Mouse (Mus musculus) thymus, postnatal 25 days (tissue): Measurements from ENCODE around the gene Vmn2r105.

Experiments used
- DNase-seq: peaks from one replicate; pipeline ENCODE4 v3.0.0; 2022

Gene Vmn2r105

DNA sequence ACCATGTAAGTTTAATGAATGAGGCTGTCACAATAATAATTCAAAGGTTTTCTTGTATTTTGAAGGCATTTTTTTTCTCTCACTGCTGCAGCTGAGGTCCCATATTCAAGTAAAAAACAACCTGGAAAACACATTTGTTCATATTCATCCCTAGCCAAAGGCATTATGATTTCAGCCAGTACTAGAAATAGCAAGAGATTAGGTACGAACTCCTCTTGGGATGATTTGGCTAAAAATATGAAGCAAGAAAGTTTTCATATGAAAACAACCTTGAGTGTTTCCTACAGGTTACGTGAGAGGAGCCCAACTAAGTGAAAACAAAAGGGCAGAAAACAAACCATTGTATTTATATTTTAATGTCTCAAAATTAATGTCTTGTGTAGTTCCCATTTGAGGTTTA lies at the start of gene Vmn2r105:
Vmn2r105 (minus strand) TSS at position 101 of the 400 bp plus-strand sequence.
- DNase-seq, result no peak

DNA sequence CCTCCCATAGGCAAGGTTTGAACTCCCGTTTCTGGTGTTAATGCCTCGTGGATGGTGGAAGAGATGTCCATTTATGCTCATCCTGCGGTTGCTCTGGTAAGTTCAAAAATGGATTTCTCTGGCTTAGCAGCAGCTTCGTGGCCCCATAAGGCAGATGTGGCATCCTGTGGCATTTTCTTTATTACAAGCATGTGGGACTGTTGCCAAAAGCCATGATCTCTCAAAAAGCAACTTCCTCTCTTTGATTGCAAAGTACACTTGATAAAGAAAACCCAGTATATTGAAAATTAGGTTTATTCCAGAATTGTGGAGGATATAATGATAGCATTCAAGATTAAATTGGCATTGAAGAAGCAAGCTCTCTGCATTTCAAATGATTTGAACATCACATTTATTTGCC lies 20.7 kb upstream of the Vmn2r105 start:
- DNase-seq, result no peak

DNA sequence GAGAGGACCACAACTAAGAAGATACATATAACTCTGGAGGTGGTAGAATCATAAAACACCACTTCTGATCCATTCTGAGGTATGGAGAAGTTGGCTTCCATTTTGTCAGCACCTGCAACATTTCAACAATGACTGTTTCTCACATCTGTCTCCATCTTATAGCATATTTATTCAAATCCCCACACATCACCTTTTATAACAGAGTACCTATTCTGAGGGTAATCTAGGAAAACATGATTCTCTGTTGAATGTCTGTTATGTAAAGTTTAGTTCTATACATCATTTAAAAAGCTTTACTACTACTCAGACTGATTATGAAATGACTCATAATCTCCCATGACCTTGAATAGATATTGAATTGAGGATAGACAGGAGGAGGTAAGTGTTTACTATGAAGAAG lies 51.9 kb downstream of the Vmn2r105 start, which contains the start of gene Fpr-rs6:
Fpr-rs6 (minus strand) TSS at position 101 of the 400 bp plus-strand sequence.
- no peak for DNase-seq
